Mouse (Mus musculus) thymus, postnatal 25 days (tissue): Measurements from ENCODE around the gene Efhc1.

Experiments used
- DNase-seq: peaks from one replicate; pipeline ENCODE4 v3.0.0; 2022

The Efhc1 gene

DNA sequence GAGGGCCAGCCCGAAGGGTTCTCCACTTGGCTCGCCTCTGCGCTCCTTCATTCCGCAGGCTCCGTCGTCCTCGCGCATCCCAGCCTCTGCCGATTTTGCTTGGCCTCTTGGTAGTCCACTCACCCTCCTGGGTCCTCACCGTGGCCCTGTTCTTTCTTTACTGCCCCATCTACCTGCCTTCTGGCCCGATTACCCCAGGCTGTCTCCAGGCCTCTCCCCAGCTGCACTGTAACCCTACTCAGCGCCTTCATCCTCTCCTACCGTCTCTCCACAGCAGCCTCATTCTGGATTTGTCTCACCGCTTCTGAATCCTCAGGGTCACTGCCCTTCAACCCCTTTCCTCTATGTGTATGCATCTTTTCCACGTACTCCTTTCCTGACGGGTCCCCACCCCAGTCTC lies 373 bp downstream of the Efhc1 start:
- no peak for DNase-seq

DNA sequence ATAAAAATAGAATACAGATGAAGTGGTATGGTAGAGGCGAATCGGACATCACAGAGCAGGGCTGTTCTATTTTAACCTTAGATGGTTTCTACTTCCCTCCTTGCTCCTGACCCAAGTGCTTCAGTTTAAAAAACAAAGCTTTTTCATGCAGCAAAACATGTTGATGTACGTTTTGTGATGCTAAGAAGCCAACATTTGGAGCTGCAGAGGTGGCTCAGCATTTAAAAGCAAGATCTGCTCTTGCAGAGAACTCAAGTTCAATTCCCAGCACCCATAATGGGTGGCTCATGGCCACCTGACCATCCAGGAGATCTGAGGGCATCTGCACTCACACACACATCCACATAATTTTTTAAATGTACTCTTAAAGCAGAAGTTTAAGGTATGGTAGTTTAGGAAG lies 3.5 kb downstream of the Efhc1 start:
- no peak for DNase-seq

DNA sequence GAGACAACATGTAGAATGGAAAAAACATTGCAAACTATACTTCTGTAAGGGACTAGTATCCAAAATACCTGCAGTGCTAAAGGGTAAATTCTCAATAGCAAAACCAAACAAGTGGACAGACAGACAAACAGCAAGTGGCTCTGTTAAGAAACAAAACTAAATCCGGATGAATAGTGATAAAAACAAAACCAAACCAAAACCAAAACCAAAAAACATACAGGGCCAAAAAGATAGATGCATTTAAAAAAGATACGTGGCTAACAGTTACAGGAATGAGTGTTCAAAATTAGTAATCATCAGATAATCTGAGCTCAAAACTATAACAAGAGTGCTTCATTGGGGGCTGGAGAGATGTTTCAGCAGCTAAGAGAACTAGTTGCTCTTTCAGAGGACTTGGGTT lies 18.2 kb downstream of the Efhc1 start:
- DNase-seq = no peak

GRCm38 (mm10) chr1:20973389-20973788 lies 22.0 kb downstream of the Efhc1 start:
- no peak for DNase-seq

GRCm38 (mm10) chr1:20974341-20975135 lies 23.1 kb downstream of the Efhc1 start:
- DNase-seq = no peak

GRCm38 (mm10) chr1:20980553-20980952 lies 29.1 kb downstream of the Efhc1 start:
- no peak for DNase-seq

DNA sequence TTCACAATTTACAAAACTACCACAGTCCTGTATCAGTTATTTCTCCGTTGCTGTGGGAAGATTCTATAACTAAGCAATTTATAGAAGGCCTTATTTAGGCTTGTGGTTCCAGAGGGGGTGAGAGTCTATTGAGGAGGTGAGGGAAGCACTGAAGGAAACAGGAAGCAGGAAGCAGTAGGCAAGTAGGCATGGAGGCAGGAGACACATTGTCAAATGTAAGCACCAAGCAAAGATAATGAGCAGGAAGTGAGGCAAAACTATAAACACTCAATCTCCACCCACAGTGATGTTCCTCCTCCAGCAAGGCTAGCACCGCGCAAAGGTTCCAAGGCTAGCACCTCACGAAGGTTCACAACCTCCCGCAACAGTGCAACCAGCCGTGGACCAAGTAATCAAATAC lies 30.3 kb downstream of the Efhc1 start:
- no peak for DNase-seq

DNA sequence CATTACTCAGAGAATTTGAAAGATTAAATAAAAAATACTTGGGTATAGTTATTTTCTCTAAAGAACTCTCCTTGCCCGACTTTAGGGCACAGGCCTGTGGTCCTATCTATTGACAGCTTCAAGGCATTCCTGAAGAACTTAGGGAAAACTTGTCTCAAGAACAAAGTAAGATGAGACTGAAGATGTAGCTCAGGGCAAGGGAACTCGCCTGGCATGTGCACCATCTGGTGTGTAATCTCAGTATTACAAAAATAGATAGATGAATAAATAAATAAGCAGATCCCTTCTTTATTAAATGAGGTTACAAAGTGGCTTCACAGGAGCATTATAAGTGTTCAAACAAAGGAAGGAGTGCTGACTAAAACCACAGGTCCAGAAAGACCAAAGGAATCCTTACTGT lies 32.7 kb downstream of the Efhc1 start:
- no peak for DNase-seq

- no peak for DNase-seq
Observed at GRCm38 (mm10) chr1:20984582-20984981, 33.2 kb downstream of the Efhc1 start.

DNA sequence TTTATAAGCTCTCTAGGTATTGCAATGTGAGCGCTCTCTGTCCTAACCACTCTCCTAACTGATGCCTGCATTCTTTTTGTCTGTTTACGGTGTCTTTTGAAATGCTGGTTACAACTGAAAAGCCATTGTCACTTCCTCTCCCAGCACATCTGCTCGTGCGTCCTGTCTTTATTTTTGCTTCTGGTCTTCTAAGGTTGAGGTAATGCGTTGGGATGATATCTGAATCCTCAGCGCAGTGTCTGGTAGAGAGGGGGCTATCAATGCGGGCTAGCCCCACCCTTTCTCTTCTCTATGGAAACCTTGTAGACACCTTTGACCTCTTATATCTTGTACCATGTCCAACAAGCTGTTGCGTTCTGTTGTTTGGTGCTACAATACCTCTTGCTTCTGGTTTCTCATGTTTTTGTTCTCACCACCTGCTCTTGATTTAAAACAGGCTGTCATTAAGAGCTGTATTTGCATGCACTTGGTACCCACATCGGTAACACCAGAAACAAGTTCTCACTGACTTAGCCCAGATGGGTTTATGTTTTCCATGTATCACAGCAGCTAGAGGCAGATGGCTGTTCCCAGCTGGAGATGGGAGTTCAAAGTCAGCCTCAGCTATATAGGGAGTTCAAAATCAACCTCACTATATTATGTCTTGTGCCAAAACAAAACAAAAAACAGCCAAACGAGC lies 35.1 kb downstream of the Efhc1 start:
- DNase-seq = peak; percentile 48

GRCm38 (mm10) chr1:20989461-20990083 lies 38.1 kb downstream of the Efhc1 start:
- DNase-seq = no peak

DNA sequence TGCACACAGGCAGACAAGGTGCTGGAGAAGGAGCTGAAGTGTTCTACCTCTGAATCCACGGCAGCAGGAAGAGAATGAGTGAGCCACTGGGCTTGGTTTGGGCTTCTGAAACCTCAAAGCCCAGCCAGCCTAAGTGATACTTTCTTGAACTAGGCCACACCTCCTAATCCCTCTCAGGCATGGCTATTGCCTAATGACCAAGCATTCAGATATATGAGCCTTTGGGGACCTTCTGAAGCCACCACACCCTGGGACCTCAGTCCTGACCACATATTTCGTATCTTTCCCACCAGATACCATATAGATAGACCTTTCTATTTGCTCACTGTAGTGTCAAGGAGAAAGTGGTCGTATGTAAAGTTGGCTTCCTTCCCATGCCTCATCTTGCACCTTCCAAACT lies 42.3 kb downstream of the Efhc1 start:
- DNase-seq = no peak

GRCm38 (mm10) chr1:20994338-20994737 lies 42.9 kb downstream of the Efhc1 start:
- no peak for DNase-seq

DNA sequence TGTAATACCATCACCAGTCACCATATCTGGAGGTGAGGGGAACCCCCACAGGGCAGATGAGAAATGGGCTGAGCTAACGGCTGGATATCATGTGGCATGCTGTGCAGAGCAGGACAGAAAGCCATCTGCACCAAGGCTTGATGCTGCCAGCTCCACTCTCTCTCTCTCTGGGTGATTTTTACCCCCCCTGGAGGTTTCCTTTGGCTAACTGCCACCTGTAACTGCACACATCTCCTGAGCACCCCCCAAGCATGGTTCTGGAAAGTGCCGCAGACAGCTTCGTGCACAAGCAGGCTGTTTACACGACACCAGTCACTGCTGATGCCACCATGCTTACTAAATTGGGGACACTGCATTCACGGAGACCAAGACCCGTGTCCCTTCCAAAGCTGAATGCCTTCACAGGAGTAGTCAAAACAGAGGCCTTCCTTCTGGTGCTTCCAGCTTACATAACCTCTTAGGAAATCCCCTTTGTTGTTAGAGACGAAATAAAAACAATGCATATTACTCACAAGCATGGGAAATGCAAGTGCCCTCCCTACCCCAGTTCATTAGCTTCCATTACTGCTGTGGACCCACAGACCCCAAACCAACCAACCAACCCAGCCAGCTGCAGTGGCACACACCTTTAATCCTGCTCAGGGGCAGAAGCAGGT lies 44.0 kb downstream of the Efhc1 start:
- peak; percentile 57 for DNase-seq

GRCm38 (mm10) chr1:20996603-20997327 lies 45.3 kb downstream of the Efhc1 start:
- DNase-seq = no peak

DNA sequence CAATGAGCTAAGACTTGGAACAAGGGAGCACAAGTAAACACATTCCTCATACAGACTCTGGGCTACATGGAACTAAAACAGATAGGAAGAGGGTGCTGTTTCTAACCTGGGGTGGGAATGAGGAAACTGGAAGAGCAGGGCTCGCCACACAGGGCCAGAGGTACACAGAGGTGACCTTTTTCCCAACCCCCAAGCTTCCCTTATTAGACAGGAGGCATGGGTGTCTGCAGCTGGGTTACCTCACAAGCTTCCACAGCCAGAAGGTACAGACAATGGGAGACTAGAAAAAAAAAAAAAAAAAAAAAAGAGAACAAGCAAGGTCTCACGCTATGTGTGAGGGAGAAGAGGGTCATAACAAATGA lies 45.9 kb downstream of the Efhc1 start:
- no peak for DNase-seq

DNA sequence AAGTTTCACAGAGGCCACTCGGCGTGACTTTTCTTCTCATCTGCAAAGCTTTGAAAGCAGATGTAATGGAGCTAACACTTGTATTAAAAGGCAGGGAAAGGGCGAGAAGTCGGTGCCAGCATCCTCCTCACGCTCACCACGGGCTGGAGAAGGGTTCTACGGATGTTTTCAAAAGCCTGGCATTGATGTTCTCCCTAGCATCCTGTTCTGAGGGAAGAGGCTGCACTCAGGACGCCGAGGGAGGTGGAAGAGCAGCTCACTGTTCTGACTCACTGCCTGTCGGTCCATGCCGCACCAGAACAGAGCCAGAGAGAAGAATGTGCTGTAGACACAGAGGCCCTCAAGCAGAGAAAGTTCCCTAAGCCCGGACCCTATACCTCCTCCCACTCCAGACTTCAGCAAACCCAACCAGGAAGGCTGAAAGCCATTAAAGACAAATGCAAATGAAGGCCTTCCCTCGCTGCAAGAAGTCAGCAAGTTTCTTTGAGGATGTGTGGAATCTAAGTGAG lies 46.5 kb downstream of the Efhc1 start:
- DNase-seq = no peak

- DNase-seq = no peak
Observed at GRCm38 (mm10) chr1:21002246-21003142, 51.1 kb downstream of the Efhc1 start.

- peak; percentile 46 for DNase-seq
Observed at GRCm38 (mm10) chr1:21004596-21004995, 53.2 kb downstream of the Efhc1 start.

DNA sequence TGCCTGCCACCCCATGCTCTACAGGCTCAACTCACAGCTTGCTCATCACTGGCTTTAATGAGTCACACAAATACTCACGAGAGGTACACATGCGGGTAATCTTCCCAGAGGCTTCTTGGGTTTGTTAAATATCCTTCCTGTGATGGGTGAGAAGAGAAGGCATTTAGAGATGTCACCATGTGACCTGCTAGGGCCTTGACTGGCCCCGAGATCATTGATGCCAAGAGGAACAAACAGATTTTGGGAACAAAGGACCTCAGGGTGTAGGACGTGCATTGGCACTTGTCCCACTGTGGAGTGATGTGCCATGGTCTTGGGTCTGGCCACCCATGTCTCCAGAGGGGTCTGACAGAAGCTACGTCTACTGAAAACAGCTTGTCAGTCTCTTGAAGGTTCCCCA lies 55.3 kb downstream of the Efhc1 start:
- no peak for DNase-seq

- DNase-seq = no peak
Observed at GRCm38 (mm10) chr1:21007941-21008701, 56.7 kb downstream of the Efhc1 start.
